Mouse (Mus musculus): ENCODE measurements around the gene Oxct2b.
"Not testable (repeated sequence)": the region's sequence is repeated elsewhere in the genome, so short reads cannot be mapped to it uniquely, and the experiment has no call there.

Oxct2b gene

GRCm38 (mm10) chr4:123116011-123116410 is at the start of gene Oxct2b:
TSS of gene Oxct2b (plus strand) at chr4:123116266.
- no peak for DNase-seq (ENCODE audit: low read depth, low spot score)

GRCm38 (mm10) chr4:123068646-123069045 is 47.4 kb upstream of the Oxct2b start:
- no peak for DNase-seq (ENCODE audit: low read depth, low spot score)

DNA sequence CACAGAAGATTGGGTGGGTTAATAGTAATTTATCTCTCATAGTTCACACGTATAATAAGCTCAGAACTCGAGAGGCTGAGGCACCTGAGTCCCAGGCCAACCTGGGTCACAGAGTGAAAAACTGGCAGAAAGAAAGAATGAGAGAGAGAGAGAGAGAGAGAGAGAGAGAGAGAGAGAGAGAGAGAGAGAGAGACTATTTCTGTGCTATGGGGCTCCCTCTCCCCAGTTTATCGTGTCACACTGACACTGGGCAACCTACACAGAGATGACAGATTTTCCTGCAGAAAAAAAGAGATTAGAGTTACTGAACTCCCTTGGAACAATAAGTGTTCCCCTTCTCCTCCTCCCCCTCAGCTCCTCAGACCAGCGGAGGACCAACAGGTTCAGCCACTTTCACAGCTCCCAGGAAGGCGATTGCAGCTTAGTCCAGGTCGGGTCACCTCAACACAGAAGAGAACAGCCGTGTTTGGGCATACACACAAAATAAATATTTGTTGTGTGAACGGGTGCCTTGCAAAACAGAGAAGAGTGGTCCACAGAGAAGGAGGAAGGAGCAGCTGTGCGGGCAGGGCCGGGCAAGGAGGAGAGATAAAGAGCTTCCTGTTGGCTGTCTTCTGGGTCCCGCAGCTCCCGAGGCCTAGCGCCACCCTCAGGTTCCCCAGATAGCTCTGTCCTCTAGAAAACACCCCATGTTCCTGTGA is 44.6 kb upstream of the Oxct2b start:
- no peak for DNase-seq (ENCODE audit: low read depth, low spot score)

DNA sequence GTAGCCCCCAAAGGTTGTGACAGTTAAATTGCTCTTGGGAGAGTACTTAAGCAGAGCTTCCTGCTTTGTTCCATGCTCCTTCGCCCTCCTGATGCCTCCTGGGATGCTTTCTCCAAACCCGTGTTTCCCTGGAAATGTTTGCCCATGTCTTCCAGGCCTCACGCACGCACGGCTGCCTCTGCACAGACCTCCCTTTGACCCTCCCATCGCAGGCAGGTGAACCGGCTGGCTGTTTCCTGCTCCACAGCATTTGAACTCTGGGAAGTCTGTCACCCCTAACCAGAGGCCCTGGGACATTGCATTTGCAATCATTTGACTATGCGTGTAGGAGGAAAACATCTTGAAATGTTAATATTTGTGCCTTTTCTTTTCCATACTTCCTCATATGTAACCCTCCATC is 39.1 kb upstream of the Oxct2b start:
- DNase-seq (ENCODE audit: low read depth, low spot score) = no peak

- DNase-seq (ENCODE audit: low read depth, low spot score) = no peak
Observed at GRCm38 (mm10) chr4:123078231-123078630, 37.8 kb upstream of the Oxct2b start.

- no peak for DNase-seq (ENCODE audit: low read depth, low spot score)
Observed at GRCm38 (mm10) chr4:123080791-123081190, 35.3 kb upstream of the Oxct2b start.

DNA sequence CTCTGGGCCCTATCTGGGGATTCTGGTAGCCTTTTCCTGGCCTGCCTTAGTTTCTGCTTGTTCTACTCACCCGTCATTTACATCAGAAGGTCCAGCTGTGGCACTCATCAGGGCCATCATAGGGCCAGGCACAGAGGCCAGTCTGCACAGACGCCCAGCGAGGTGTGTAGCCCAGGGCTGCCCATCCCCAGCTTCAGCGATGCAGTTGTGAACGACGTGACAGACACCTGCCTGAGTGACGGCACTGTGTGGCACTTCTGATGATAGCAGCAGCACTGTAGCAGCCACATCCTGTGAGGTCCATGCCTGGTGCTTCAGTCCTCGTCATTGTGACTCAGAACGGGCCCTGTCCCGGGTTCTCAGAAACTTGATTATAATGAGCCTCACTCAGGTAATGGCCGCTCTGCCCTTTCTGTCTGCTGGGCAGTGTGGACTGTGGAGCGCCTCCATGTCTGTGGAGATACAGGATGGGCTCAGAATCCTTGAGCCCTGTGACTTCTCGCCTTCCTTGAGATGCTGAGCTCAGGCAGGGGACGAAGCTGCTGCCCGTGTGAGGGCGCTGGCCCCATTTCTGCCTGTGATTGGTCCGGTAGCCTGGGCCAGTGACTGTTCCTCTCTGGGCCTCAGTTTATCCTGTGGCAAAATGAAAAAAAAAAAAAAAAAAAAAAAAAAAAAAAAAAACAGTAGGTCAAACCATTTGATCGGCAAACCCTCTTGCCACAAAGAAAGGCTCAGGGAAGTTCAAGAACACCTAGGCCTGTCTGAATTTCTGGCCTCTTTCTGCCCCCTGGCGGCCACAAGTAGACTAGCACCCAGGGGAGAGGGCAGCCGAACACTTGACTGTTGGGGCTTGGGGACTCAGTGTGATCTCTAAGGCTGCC is 33.5 kb upstream of the Oxct2b start:
- DNase-seq (ENCODE audit: low read depth, low spot score) = peak; percentile 71

- DNase-seq (ENCODE audit: low read depth, low spot score) = no peak
Observed at GRCm38 (mm10) chr4:123083323-123083902, 32.7 kb upstream of the Oxct2b start.

DNA sequence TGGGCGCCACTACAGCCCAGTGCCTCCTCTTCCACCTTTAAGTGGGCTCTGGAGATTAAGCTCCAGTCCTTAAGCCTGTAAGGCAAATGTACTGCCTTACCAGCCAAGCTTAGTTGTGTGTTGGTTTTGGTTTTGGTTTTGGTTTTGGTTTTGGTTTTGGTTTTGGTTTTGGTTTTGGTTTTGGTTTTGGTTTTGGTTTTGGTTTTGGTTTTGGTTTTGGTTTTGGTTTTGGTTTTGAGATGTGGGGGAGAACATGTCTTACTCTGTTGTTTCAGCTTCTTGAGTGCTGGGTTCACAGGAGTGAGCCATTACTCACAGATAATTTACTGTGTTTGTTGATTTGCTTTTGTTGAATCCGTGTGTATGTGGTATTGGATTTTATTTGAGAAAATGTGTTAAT is 30.8 kb upstream of the Oxct2b start:
- DNase-seq (ENCODE audit: low read depth, low spot score) = no peak

- no peak for DNase-seq (ENCODE audit: low read depth, low spot score)
Observed at GRCm38 (mm10) chr4:123086381-123086780, 29.7 kb upstream of the Oxct2b start.

DNA sequence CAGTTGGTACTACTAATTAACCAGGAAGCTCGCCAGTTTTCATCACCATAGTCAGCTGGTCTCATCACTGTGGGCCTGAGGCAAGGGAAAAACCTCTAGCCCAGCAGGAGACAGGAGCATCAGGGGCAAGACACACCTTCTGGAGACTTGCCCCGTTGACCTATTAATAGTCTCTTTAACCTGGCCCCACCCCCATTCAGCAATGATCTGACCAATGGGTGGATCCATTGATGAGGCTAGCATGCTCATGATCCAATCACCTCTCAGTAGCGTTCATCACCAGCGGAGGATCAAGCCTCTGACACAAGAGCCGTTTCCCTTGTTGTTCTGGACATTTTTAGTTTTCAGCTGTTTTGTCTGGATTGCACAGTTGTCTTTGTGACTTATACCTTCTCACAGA is 23.4 kb upstream of the Oxct2b start:
- DNase-seq (ENCODE audit: low read depth, low spot score) = no peak

DNA sequence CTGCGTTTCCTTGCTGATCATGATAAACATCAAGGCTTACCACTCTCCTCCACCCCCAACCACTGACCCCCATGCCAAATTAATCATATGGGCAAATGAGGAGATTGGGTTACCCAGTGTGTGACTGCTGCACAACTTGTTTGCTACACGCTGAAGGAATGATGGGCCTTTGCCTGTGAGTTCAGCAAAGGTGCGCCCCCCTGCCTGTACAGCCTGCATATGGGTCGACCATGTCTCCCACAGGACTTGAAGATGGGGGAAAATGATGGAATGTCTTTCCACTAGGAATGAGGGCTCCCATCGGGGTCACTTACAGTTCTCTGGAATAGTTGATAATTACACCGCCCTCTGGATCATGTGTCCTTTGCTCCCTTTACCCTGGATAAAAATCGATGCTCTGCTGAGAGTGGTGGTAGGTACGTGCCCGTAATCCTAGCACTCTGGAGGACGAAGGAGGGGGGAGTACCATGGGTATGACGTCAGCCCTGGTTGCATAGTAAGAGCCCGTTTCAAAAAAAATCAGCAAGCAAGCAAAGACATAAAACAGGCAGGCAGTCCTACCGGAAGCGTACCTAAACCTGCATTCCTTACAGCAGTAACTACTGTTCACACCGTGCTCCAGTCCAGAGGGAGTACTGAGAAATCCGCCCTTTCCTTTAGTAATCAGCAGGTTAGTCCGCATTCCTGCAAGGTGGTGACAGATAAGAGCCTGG is 22.8 kb upstream of the Oxct2b start:
- DNase-seq (ENCODE audit: low read depth, low spot score) = peak; percentile 52

GRCm38 (mm10) chr4:123093869-123094268 is 22.2 kb upstream of the Oxct2b start:
- DNase-seq (ENCODE audit: low read depth, low spot score) = no peak

DNA sequence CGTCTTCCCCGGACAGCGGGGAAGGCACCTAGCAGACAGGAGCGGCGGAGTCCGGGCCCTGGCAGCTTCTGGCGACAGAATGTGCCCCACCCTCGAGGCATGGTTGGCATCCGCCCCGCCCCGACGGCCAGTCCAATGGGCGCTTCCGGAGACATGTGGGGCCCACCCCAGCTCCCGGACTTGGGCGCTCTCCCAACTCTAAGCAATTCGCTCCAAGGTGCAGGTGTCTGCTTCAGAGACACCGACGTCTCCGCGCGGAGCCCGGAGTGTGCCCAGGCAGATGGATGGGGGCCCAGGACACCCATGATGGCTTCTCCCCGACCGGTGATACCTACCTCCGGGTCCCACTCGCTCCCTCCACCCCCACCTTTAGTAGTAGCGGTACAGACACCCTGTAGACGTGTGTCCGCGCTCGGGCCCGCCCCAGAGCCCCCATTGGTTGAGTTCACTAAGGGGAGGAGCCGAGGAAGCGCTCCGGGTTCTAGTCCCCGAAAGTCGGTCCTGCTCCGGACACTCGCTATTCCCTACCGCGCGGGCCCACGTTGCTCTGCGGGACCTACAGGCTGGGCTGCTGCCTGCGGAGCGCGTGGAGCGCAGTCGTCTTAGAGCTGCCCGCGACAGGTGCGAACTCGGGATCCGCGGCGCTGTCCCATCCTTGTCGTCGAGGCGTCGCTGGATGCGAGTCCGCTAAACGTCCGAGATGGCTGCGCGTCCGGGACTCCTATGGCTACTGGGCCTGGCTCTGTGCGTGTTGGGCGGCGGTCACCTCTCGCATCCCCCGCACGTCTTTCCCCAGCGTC is 11.2 kb upstream of the Oxct2b start, which contains the start of gene Bmp8b:
Gene Bmp8b, plus strand, starts transcription at position 515 of the 800 bp plus-strand sequence.
- DNase-seq (ENCODE audit: low read depth, low spot score) = no peak

DNA sequence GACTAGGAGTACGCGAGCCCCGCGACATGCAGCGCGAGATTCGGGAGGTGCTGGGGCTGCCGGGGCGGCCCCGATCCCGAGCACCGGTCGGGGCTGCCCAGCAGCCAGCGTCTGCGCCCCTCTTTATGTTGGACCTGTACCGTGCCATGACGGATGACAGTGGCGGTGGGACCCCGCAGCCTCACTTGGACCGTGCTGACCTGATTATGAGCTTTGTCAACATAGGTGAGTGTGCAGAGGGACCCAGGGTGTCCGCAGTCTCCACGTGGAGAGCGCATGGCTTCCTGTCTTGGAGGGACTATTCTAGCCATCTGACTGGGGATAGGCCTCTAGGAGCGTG is 10.6 kb upstream of the Oxct2b start:
- DNase-seq (ENCODE audit: low read depth, low spot score) = no peak

DNA sequence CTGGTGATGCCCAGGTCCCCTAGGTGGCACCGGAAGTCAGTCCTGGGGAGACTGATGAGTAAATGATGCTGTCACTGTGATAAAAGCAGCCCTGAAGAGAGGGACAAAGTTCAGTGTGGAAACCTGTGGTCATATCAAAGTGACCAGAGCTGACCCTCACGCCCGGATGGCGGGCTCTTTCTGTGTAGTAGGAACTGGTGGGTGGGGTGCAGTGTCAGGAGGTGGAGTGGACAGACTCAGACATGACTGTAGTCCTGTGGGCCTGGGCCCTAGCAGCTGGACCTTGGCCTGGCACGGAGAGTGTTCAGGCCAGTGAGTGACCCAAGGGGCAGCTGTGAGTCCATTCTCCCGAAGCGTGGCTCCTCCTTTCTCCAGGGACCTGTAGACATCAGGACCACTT is 10.1 kb upstream of the Oxct2b start:
- not testable (repeated sequence) for DNase-seq (ENCODE audit: low read depth, low spot score)

DNA sequence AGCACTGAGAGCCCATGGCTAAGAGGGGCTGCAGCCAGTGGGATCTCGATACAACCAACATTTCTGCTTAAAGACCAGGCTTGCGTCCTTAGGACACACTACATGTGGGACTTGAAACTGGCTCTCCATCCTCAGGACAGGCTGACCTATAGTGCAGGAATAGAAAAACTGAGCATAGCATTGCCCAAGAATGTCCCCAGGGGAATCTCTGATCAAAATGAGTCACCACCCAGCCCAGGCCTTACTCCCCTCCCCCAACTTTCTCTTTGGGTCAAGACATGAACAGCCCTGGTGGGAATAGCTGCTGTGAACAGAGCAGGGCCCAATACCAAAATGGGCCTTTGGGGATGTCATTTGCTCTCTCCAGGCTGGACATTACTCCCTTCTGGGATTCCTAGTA is 9.2 kb upstream of the Oxct2b start:
- DNase-seq (ENCODE audit: low read depth, low spot score) = no peak

DNA sequence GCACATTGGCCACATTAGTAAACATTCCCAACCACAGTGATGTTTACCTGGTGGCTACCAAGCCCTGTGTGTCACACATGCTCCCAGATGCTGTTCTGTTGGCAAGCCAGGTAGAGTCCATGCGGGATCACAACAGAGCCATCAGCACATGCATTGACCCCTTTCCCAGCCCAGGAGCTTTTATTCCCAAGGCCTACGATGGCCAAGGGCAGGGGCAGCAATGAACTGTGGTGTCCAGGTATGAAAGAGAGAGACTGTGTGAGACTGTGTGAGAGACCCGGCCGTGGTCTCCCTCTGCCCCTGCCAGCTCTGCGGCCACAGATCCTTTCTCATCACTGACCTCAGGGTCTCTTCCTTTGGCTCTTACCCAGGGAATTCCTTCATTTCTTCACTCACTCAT is 8.0 kb upstream of the Oxct2b start:
- DNase-seq (ENCODE audit: low read depth, low spot score) = no peak

DNA sequence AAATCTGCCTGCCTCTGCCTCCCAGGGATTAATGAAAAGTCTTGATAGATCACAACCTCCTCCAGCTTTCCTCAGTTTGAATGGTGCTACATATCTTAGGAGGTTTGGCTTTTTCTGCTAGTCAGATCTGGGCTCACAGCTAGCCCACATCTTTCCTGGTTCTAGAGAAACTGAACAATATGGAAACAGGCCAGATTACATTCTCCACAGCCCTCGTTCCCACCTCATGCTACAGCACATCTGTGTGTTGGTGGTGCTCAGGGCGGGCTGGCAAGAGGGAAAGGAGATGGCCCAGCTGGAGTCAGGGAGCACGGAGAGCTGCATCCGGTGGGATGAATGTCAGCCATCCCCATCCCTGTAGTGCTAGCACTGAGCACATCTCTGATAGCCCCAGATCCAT is 5.3 kb upstream of the Oxct2b start:
- no peak for DNase-seq (ENCODE audit: low read depth, low spot score)

DNA sequence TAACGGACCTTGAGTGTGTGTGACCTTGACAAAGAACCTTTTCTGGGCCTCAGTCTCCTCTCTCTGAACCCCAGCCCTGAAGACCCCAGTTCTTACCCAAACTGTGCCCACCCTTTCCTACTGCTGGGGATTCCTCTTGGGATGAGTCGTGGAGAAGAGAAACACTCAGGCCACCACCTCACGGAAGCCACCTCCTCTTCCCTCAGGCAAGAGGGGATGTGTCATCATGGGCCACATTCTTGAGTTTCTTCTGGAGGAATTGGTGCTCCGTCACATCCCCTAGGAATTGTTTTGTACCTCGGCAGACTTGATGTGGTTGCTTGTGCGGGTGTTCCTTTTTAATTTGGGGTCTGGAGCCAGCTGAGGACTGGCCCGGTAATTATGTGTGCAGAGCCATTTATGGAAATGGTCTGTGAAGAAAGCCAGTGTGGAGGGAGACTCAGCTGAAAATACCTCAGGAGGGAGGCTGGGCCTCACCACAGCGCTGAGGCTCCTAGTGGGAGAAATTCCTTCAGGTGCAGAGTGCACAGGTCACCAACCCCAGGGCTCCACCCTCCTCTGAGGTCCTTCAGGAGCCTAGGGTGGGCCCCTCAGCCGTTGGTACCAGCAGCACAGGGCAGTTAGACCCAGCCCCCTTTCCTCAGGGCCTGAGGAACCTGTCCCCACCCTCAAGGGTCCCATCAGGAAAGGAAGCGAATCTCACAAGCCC is 4.6 kb upstream of the Oxct2b start:
- DNase-seq (ENCODE audit: low read depth, low spot score) = not testable (repeated sequence)
